Mouse (Mus musculus) neutrophil, adult 83 days (primary cell): ENCODE data around the gene Cep95. TPM values are rescaled to one million over a fixed set of nuclear protein-coding genes. Genes with fewer than 3 reads are reported as not detected.

Source experiments
- total RNA-seq, 2 experiments: library from RNA; stranded (reverse); gene quantifications; one replicate each; pipeline ENCODE4 v1.2.4; 2023

Gene Cep95
- 10 to 100 TPM; 16.8 to 18.4 TPM for total RNA-seq

GRCm38 (mm10) chr11:106788775-106789459, at the start of gene Cep95, which contains the start of gene Ddx5:
Cep95 (plus strand) TSS chr11:106789252.
Ddx5 (minus strand) TSS chr11:106789185.

GRCm38 (mm10) chr11:106750121-106750751, 38.8 kb upstream of the Cep95 start, which contains the start of gene Pecam1:
Pecam1 (minus strand) TSS chr11:106750628.

GRCm38 (mm10) chr11:106751039-106752018, 37.7 kb upstream of the Cep95 start, which contains the start of gene Milr1:
Milr1 (plus strand) TSS chr11:106751226.

GRCm38 (mm10) chr11:106779388-106780088, 9.5 kb upstream of the Cep95 start, which contains the start of gene Polg2:
Polg2 (minus strand) TSS chr11:106779537.

Other genes with a start within 250 kb of the Cep95 start
- 10 to 100 TPM; 39.3 to 44.2 TPM for gene Tex2, start 175.8 kb upstream of the Cep95 start, total RNA-seq
- gene Pecam1, start 38.6 kb upstream of the Cep95 start, total RNA-seq, result 1 to 10 TPM; 8.9 to 9.5 TPM
- gene Milr1, start 38.0 kb upstream of the Cep95 start, total RNA-seq, result 100 to 1,000 TPM in 1 of 2 experiments, 10 to 100 TPM in 1; 97.5 to 106 TPM
- 10 to 100 TPM; 23.9 to 42.3 TPM for gene Polg2, start 9.7 kb upstream of the Cep95 start, total RNA-seq
- 1,000 to 10,000 TPM; 1,714 to 1,967 TPM for gene Ddx5, start 67 bp upstream of the Cep95 start, total RNA-seq
- gene Smurf2, start 131.5 kb downstream of the Cep95 start, total RNA-seq, result 10 to 100 TPM; 29.0 to 35.0 TPM
- 100 to 1,000 TPM; 134 to 140 TPM for gene Kpna2, start 210.3 kb downstream of the Cep95 start, total RNA-seq
- gene 1810010H24Rik, start 236.4 kb downstream of the Cep95 start, total RNA-seq, result under 1 TPM; 0.46 to 0.64 TPM